Mouse (Mus musculus) spleen, embryonic (tissue): Measurements from ENCODE around the gene Iqsec3.

Experiments
- CTCF ChIA-PET: fragments of 350-600 bp; sonication (Branson Sonifier 250); formaldehyde crosslinking; loops from one replicate; lab custom pipeline; 2022; lab: Charles Lee

The Iqsec3 gene

DNA sequence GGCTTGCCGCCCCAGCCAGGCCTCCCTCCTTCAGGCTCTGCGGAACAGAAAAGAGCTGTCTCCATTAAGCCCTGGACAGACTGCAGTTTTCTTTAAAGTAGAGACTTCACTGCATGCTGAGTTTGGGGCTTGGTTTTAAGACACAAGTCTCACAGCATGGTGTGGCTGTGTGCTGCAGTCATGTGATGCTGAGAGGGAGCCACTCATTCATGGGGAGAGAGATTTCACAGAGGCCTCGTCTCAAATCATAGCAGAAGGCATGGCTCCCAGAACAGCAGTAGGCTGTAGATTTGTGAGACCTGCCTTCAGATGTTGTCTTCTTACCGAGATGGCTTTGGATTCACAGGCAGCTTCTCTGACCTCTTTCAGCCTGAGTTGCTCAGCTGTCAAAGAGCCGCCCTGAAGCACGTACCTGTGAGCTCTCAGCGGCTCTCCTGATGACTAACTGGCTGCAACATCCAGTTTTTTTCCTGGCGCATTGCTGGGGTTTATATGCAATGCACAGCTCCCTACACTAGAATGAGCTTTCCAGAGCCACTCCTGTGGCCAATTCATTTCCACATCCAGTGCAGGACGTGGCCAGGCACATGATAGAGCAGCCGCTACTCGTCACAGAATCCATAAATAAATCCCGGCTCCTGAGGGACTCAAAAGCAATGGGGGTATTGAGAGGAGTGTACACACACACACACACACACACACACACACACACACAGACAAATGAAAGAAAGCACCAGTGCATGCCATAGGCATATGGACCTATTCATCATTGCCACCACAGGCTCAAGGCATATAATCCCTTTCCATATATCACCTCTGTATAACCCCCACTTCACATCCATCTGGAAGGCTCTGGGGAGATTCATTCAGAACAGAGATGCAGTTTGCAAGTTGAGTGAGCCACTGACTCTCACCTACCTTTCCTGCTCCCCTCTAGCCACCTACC lies 18.7 kb downstream of the Iqsec3 start:
- CTCF ChIA-PET, result no interaction called here

DNA sequence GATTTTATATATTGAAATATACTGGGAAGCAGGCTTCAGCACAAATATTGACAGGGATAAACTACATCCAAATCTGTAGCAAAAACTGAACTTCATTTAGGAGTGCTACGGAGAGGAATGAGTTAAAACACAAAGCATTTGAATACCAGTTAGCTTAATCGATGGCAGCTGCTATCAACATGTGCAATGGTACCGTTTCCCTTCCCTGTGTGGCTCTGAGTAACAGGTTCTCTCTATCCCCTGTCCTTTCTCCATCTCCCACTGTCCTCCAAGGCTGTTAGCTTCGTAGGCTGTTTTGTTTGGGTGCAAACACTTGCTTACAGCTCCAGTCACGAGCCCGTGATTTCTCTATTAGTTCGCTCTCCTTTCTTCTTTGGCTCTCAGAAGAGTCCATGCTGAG lies 19.7 kb downstream of the Iqsec3 start:
- CTCF ChIA-PET, result no interaction called here

DNA sequence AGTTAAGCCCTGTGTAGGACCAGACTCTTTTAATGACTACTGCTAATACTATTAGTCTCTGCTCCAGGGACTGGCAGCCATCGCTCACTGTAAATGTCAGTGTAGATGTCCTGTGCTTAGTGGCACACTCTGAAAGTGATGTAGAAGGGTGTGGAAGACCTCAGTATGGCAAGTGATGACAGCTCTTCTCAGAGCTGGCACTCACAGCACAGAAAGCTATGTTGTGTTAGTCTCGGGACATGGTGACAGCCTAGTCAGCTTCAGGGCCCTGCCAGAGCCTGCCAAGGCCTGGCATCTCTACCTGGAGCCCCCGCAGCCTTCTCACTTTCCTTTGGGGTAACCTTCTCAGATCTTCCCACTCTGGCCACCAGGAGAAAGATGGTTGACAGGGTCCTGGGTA lies 21.8 kb downstream of the Iqsec3 start:
- CTCF ChIA-PET, result no interaction called here

DNA sequence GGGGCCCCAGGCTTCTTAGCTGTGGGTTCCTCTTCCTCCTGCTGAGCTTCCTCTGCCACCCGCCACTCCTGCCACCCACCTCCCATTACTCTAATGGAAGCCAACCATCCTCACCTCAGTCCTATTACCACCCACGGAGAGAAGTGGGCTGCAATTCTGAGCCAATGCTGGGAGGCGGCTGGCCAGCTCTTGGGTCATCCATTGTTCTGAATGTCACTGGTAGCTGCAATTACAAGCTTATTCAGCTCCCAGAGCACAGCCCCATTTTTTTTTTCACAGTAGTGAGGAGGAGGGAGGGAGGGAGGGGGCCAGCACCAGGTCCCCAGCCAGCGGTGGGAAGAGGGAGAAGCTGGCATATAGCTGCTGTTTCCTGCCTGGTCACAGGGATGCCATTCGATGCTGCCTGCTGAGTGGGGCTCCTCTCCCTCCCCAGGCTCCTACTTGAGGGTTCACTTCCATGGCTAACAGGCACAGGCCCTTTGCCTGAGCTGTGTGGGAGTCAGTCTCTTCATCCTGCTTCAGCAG lies 32.7 kb downstream of the Iqsec3 start:
- CTCF ChIA-PET, result no interaction called here

DNA sequence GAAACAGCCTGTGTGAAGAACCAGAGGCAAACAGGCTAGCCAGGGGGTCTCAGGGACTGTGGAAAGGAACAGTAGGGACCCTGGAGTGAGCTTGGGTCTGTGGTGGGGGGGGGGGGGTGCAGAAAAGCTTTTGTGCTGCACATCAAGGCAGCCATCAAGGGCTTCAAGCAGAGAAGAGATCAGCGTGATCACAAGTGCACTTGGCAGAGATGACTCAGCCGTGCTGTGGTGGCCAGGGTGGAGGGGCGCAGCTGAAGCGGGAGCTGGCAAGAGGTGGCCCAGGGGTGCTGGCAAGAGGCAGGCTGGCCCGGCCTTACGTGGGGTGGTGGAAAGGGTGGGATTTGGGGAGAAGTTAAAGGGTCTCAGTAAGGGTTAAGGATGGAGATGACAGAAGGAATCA lies 48.6 kb downstream of the Iqsec3 start:
- CTCF ChIA-PET, result no interaction called here

DNA sequence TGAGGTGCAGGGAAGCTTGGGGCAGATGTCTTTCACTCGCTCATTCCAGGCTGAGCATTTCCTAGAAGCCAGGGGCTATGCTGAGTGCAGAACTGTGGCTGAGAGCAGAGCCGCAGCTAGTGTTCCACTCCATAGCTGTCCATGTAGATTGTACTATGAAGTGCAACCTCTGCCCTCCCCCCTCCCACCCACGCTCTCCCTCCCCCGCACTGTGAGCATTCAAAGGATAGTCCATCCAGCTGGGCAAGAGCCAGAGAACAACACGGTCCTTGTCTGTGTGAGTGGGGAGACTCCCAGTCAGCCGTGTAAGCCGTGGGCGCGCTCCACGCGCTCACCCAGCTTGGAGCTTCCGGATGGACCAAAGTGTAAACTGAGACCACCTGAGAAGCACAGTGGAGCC lies 49.1 kb downstream of the Iqsec3 start:
- CTCF ChIA-PET, result no interaction called here

DNA sequence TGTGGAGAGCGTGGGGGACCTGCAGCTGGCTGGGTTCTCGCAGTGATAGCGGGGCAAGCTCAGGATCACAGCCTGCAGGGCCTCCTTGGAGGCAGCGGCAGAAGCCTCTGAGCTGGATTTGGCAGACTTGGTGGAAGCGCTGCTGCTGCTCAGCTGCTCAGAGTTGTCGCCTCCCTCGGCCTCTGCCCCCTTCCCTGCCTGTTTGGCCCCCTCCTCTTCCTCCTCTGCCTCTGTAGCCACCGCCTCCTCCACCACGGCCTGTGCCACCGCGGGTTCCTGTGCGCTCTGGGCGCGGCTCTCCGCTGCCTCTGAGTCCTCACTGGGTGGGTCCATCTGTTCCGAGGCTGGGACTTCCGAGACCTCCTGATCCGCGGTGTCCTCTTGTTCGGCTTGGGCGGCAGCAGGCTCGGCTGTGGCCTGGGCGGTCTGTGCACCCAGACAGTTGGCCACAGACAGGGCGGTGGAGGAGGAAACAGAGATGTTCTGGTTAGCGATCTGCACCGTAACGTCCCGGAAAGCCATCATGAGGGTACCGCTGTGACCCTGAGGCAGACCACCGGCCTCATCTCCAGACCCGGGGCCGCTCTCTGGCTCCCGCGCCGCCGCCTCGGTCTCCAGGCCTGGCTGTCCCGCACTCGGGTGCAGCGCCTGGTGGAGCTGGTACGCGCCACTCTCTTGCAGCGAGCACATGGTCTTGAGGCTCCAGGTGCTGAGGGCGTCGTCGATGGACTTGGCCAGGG lies 60.8 kb downstream of the Iqsec3 start:
- CTCF ChIA-PET, result no interaction called here

DNA sequence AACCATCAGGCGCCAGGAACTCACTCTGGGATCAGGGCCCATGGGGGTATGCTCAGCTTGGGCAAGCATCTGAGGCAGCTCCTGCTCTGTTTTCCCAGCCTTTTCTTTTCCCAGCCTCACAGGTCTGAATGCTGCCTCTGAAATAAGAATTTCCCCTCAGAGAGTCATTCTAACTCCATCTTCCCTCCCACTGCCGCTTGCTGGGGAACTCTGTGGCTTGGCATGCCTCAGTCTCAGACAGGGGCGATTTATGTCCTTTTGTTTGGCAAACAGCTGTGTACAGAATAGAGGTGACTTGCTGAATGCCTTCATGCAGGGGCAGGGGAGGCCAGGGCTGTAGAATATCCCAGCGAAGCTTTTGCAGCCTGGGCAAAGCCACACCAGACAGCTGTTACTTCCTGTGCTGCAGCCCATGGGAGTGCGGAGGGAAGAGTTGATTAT lies 65.9 kb downstream of the Iqsec3 start:
- CTCF ChIA-PET, result no interaction called here

DNA sequence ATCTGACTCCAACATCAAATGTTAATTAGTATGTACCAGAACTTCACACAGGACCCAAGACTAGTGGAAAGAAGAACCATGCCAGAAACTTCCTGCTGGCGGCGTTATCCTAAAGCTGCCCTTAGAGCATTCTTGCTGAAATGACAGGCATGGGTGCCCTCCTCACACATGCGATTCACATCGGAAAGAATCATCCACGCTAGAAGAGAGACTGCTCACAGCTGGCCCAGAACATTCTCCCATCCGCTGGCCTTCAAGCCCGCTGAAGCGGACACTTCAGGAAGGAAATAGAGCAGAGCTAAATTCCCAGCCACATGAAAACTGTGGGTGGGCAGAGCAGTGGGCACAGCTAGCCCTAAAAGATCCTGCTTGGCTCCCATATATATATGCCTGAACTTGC lies 68.2 kb downstream of the Iqsec3 start:
- CTCF ChIA-PET, result no interaction called here

DNA sequence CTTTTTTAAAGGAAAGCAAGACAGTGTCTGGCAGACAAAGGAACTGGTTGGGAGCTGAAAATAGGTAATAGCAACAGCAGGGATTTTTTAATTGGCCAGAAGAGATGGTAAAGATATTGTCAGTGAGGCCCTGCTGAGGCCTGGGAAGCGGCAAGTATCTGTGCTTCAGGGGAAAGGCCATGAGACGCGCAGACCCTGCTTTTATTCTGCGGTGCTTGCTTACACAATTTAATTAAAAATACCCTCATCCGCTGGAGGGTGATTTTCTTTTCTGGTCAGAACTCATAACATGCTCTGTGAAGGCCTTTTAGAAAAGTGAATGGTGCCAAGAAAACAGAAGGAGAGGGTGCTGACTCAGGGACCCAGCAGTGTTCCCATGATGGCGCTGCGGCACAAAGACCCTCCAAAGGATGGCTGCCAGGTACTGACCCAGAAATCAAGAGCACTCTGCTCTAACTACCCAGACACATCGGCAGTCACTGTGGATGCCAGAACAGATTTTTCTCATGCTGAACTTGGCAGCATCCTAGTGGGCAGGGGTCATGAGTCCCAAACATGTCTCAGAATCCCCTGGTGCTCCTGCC lies 70.7 kb downstream of the Iqsec3 start:
- CTCF ChIA-PET, result no interaction called here

DNA sequence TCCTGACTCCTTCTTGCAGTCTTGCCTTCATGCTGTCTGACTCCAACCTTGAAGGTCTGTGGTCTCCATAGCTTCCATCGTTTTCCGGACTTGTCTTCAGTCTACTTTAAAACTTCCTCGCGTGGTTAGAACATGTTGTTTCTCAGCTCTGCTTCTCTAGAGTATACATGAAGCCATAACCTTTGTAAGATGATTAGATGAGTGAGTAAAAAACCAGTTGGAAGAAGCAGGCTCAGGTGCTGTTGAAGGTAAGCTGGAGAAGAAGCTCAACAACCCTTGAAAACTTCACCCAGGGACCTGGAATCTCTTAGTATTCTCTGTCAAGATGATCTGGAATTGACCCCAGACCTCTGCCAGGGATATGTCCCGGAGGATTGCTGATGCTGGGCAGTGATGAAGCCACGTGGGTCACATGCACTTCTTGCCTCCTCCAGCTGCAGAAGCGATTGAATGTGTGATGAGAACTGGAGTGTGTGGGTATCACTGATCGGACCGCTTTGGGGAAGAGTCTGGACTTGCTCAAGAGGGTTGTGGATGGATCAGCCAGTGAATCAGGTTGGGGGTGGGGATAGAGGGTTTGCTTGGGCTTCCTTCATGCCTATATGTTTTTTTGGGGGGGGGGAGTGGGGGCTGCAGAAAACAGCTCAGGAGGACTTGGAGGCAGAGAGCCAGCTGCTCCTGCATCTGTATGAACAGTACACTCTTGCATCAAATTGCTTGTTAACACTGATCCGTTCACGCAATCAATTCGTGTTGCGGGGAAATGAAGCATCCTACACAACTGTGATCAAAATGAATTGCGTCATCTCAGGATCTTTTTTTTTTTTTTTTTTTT lies 71.4 kb downstream of the Iqsec3 start:
- CTCF ChIA-PET, result no interaction called here

DNA sequence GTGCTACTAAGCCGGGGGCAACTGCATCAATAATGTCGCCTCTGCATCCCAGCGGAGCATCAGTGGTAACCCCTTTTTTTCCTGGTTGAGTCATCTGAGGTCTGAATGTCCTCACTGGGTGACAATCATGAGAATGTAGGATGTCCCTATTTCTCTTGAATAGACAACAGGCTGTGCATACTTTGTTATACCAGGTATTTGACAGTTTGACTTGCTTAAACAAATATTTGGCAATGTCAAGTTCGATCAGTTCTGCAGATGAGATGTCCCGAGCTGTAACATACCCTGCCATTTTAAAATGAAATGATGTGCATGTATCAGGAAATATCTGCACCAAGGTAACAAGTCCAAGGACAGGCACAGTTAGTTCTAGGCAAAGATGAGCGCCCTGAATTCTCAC lies 72.3 kb downstream of the Iqsec3 start:
- CTCF ChIA-PET, result no interaction called here

DNA sequence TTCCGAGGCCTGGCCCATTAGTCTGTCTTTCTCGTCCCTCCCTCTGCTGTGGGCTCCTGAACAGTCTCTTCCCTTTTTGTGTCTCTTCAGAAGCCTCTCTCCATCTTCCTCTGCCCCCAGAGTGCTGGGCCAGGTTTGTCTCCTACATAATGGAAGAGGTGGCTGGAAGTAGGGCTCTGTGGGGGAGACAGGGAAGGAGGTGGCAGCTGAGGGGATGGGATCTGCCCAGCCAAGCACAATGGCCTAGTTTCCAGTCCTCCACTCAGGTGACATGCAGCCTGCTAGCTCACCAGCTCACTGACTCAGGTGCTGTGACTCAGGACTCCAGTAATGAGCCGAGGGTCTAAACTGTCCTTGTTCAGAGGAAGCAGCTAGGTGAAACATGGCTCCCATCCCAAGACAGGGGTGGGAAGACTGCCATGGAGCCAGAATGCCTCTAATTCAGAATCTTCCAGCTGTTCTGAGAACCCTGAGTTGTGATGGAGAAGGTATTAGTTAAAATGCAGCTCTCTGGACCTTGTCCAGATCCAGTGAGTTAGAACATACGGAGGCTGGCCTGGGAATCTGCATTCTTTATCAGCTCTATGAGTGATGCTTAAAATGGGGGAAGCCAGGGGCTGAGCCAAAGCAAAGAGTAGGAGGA lies 80.7 kb downstream of the Iqsec3 start:
- CTCF ChIA-PET, result no interaction called here

DNA sequence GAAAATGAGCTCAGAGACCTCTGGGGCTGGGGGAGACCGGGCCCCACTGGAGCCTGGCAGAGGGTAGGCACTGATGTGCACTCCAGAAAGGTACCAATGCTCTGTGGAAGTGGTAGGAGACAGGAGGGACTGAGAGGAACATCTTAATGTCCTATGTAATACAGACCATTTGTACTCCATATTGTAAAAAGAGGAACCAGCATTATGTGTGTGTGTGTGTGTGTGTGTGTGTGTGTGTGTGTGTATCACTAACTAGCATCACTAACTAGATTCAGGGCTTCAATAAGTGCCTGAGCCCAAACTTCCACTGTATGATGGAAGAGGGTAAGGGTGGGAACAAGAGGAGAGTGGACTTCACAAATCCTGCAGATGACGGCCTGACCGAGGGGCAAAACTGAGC lies 88.1 kb downstream of the Iqsec3 start:
- CTCF ChIA-PET, result no interaction called here

DNA sequence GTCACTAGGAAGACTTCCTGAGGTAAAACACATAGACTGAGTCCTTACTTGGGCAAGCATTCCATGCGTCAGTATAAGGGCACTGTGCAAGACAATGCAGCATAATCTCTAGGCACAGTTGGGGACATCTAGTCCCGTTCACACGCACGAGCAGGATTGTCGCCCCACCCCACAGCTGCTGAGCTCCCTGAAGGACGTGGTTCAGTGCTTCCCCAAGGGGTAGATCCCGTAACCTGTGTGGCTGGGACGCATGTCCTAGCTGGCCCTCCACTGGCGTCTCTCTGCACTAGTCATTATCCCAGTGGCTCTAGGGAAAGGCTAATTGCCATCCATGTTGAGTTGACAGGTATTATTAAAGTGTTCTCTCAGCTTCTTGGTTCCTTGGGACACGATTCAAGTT lies 91.4 kb downstream of the Iqsec3 start:
- CTCF ChIA-PET, result no interaction called here

DNA sequence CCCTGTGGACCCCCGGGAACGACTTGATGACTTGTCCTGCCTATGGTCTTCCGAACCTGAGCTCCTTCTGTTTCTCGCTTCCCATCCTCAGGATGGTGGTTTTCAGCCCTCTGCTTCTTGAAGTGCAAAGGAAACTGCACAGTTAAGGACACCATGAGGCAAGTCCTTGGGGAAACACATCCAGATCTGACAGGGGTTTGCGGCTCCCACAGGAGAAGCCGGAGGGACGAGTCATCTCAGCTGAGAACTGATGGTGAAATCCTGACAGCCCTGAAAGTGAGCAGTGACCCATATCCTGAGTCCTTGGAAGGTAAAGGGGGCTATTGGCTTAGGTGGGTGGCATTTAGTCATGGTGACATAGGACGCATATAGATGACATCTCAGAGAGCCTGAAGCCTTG lies 92.9 kb downstream of the Iqsec3 start:
- CTCF ChIA-PET, result no interaction called here

DNA sequence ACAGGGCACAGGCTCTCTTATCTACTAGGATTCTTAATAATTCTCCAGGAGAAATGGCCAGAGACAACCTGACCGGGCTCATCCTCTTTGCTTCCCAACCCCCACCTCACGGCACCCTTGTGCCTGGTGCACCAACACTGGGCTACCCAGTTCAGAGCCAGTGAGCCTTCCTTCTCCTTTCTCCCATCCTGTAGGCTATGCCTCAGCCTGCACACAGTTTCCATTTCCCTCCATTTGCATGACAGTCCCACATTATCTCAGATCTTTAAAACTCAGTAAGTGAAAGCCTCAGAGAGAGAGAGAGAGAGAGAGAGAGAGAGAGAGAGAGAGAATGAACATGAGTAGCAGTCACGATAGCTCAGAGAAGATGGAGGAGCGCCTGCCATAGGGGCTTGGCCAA lies 95.2 kb downstream of the Iqsec3 start:
- CTCF ChIA-PET, result no interaction called here

DNA sequence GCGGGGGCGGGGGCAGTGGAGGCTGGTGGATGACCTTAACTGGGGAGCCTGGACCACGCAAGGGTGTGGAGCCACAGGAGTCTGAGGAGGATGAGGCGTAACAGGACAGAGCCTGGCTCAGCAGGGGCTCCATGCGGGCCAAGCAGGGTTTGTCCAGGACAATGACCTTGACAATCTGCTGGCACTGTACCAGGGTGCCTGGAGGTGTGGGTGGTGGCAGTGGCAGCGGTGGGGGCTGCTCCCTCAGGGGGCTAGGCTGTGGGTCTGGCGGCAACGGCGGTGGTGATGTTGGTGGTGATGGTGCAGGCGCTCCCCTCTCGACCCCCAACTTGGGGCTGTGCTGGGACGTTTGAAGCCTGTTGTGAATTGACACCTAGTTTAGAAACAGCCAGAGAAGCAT lies 97.3 kb downstream of the Iqsec3 start:
- CTCF ChIA-PET, result no interaction called here

DNA sequence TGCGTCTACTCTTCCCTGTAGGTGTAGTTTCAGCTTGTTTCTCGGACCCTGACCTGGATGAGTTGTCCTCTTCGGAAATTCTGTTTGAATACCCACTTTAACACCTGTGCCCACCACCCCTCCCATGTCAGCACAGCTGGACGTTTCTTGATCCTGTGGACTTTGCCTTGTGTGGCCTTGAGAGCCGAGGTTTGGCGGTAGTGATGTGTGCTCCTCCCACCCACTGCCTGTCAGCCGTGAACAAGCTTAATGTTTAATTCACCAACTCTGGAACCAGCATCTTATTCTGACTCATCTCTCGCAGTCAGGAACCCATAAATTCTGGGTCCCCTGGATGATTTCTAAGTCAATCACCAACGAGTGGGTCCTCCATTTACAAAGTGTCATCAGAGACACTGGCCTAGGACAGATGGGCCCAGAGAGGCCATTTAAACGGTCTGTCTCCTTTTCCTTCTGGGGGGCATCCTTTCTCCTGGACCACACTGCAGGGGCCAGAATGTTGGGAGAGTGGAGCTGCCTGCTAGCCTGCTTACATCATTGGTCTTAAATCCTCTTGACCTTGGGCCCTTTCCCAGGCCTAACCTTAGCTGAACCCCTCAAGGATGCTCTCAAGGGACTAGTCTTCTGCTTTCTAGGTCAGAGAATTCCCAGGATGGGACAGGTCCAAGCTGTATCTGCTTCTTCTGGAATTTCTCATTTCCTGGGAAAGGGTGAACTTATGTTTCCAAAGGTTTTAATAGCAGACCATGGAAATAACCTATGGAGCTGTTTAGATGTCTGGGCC lies 102.1 kb downstream of the Iqsec3 start:
- CTCF ChIA-PET, result no interaction called here

DNA sequence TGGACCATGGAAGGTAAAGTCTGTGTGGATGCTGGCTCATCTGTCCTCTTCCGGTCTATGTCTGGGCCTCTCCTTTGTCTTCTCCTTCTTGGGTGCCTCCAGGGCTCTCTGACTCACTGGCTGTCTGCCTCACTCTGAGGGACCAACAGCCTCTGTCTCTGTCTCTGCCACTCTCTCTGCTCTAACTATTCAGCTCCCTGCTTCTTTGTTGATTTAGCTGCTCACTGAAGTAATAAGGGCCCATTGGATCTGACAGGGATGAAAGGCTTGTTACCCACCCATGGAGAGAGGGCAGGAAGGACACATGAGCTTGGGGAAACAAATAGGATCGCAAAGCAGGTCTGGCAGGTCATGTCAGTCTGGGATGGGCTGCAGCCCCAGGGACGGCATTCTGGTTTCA lies 106.4 kb downstream of the Iqsec3 start:
- CTCF ChIA-PET, result no interaction called here
